Mouse (Mus musculus): Measurements from ENCODE around the gene Gk5. TPM values are rescaled to one million over a fixed set of nuclear protein-coding genes. Genes with fewer than 3 reads are reported as not detected.

The Gk5 gene
- polyA plus RNA-seq, 1 experiment = 15.1 TPM

DNA sequence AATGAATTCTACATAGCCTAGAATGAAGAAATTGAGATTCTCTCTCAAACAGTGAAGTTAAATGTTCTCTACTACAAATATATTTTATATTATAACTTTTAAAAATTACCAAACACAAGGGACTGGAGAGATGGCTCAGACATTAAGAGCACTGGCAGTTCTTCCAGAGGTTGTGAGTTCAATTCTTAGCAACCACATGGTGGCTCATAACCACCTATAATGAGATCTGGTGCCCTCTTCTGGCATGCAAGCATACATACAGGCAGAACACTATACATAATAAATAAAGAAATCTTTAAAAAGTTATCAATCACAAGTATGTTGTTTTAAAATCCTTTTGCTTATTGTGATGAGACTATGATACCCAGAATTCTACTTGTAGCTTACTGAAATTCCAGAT is 98.6 kb downstream of the Gk5 start:
- Histone ChIP-seq H3K9ac (ENCODE audit: low read depth, poor library complexity, severe bottlenecking) (no peak overlapping the region), H3K27ac (ENCODE audit: insufficient read depth, low read length) (no peak overlapping the region), H3K4me1 (ENCODE audit: control insufficient read depth, insufficient read depth, low read length) (peaks cover 2% of the 10 kb centered on the region), H3K4me3 (ENCODE audit: low read depth, low read length) (no peak overlapping the region), H3K9me3 (replicated peaks; ENCODE audit: control insufficient read depth, insufficient read depth, low read length, poor library complexity, severe bottlenecking) (no peaks in the 10 kb centered on the region), H3K27me3 (ENCODE audit: control insufficient read depth, insufficient read depth, low read length, poor library complexity, severe bottlenecking) (no peaks in the 10 kb centered on the region), H3K36me3 (ENCODE audit: control insufficient read depth, insufficient read depth, low read length, poor library complexity, severe bottlenecking) (no peaks in the 10 kb centered on the region; the same call in 1 of the 2 replicates)
- TF ChIP-seq CTCF (IDR thresholded peaks at IDR 0.05; ENCODE audit: low read depth, low read length) (no peak), POLR2A (IDR thresholded peaks at IDR 0.05; ENCODE audit: insufficient read depth, low read length) (no peak), EP300 (IDR thresholded peaks at IDR 0.05; ENCODE audit: insufficient read depth, low read depth, low read length) (no peak)

DNA sequence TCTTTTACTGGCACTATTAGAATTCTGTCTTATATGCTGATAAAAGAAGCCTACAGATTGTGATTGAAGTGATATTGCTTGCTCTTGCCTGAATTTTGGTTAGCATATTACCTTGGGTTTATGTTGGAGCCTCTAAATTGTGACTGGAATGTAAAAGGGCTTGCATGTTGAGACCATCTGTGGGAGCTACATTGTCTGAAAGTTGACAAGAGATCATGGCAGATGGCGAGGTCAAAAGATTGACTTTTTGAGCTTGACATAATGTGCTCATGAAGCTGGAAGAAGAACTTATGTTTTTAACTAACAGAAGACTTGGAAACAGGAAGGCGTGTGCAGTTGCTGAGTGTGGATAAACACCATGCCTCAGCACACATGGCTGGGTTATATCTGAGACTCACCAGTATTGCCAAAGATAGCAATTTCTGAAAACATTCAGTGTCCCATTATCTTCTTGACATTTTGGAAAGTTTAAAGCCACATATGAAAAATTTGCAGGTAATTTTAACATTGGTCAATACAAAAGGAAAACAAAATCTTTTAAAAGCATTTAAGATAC is 100.0 kb downstream of the Gk5 start:
- no peak overlapping the region for H3K9ac ChIP-seq (ENCODE audit: low read depth, poor library complexity, severe bottlenecking)
- H3K9me3 ChIP-seq (replicated peaks; ENCODE audit: control insufficient read depth, insufficient read depth, low read length, poor library complexity, severe bottlenecking) = no peaks in the 10 kb centered on the region
- H3K36me3 ChIP-seq (ENCODE audit: control insufficient read depth, insufficient read depth, low read length, poor library complexity, severe bottlenecking) = no peaks in the 10 kb centered on the region; the same call in 1 of the 2 replicates
- TF ChIP-seq POLR2A (IDR thresholded peaks at IDR 0.05; ENCODE audit: insufficient read depth, low read length) (no peak), CTCF (IDR thresholded peaks at IDR 0.05; ENCODE audit: low read depth, low read length) (no peak), EP300 (IDR thresholded peaks at IDR 0.05; ENCODE audit: insufficient read depth, low read depth, low read length) (no peak)
- no peak overlapping the region for H3K4me3 ChIP-seq (ENCODE audit: low read depth, low read length)
- no peaks in the 10 kb centered on the region for H3K4me1 ChIP-seq (ENCODE audit: control insufficient read depth, insufficient read depth, low read length)
- no peaks in the 10 kb centered on the region for H3K27me3 ChIP-seq (ENCODE audit: control insufficient read depth, insufficient read depth, low read length, poor library complexity, severe bottlenecking)
- H3K27ac ChIP-seq (ENCODE audit: insufficient read depth, low read length) = no peak overlapping the region

- H3K27me3 ChIP-seq (ENCODE audit: control insufficient read depth, insufficient read depth, low read length, poor library complexity, severe bottlenecking) = no peaks in the 10 kb centered on the region
- TF ChIP-seq EP300 (IDR thresholded peaks at IDR 0.05; ENCODE audit: insufficient read depth, low read depth, low read length) (no peak), POLR2A (IDR thresholded peaks at IDR 0.05; ENCODE audit: insufficient read depth, low read length) (no peak), CTCF (IDR thresholded peaks at IDR 0.05; ENCODE audit: low read depth, low read length) (no peak)
- H3K4me1 ChIP-seq (ENCODE audit: control insufficient read depth, insufficient read depth, low read length) = no peaks in the 10 kb centered on the region
- H3K4me3 ChIP-seq (ENCODE audit: low read depth, low read length) = no peak overlapping the region
- H3K9me3 ChIP-seq (replicated peaks; ENCODE audit: control insufficient read depth, insufficient read depth, low read length, poor library complexity, severe bottlenecking) = no peaks in the 10 kb centered on the region
- no peaks in the 10 kb centered on the region for H3K36me3 ChIP-seq (ENCODE audit: control insufficient read depth, insufficient read depth, low read length, poor library complexity, severe bottlenecking)
- no peak overlapping the region for H3K27ac ChIP-seq (ENCODE audit: insufficient read depth, low read length)
- no peak overlapping the region for H3K9ac ChIP-seq (ENCODE audit: low read depth, poor library complexity, severe bottlenecking)
Measured at GRCm38 (mm10) chr9:96220419-96220818, 101.3 kb downstream of the Gk5 start.

DNA sequence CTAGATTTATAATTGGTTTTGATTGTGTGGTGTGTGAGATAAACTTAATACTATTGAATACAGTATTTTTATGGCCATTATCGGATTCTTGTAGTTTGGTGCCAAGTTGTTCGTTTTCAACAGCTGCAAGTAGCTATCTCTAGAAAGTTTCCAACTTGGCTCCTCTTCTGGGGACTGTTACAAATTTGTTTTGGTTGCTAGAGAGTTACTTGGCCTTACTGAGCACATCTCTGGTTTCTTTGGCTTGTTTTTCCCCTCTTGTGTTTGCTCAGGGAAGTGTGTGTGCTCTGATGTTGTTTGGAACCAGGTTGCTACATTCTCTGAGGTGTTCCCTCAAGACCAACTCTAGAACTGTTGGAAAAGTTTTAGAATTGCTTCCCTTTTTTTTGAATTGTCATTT is 104.1 kb downstream of the Gk5 start:
- Histone ChIP-seq H3K36me3 (ENCODE audit: control insufficient read depth, insufficient read depth, low read length, poor library complexity, severe bottlenecking) (no peaks in the 10 kb centered on the region), H3K27me3 (ENCODE audit: control insufficient read depth, insufficient read depth, low read length, poor library complexity, severe bottlenecking) (no peaks in the 10 kb centered on the region), H3K9ac (ENCODE audit: low read depth, poor library complexity, severe bottlenecking) (no peak overlapping the region), H3K4me3 (ENCODE audit: low read depth, low read length) (no peak overlapping the region), H3K27ac (ENCODE audit: insufficient read depth, low read length) (no peak overlapping the region), H3K4me1 (ENCODE audit: control insufficient read depth, insufficient read depth, low read length) (peaks cover 1% of the 10 kb centered on the region), H3K9me3 (replicated peaks; ENCODE audit: control insufficient read depth, insufficient read depth, low read length, poor library complexity, severe bottlenecking) (no peaks in the 10 kb centered on the region)
- TF ChIP-seq POLR2A (IDR thresholded peaks at IDR 0.05; ENCODE audit: insufficient read depth, low read length) = no peak
- no peak for TF ChIP-seq CTCF (IDR thresholded peaks at IDR 0.05; ENCODE audit: low read depth, low read length)
- no peak for TF ChIP-seq EP300 (IDR thresholded peaks at IDR 0.05; ENCODE audit: insufficient read depth, low read depth, low read length)

DNA sequence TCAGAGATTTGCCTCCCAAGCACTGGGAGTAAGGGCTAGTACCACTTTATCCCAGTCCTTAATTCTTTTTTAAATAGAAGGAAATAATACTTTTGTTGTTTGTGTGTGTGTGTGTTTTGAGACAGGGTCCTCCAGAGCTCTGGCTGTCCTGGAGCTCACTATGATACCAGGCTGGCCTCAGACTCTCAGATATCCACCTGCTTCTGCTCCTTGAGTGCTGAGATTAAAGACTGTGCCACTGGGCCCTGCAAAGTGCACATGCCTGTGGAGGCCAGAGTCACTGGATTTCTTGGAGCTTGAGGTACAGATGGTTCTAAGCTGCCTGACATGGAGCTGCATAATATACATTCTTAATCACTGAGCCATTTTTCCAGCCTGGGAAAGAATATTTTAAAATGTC is 109.1 kb downstream of the Gk5 start:
- Histone ChIP-seq H3K4me3 (ENCODE audit: low read depth, low read length) (no peak overlapping the region), H3K36me3 (ENCODE audit: control insufficient read depth, insufficient read depth, low read length, poor library complexity, severe bottlenecking) (no peaks in the 10 kb centered on the region), H3K9ac (ENCODE audit: low read depth, poor library complexity, severe bottlenecking) (no peak overlapping the region), H3K9me3 (replicated peaks; ENCODE audit: control insufficient read depth, insufficient read depth, low read length, poor library complexity, severe bottlenecking) (no peaks in the 10 kb centered on the region), H3K27ac (ENCODE audit: insufficient read depth, low read length) (peak overlapping the region; percentile 32; the same call in 1 of the 2 replicates), H3K27me3 (ENCODE audit: control insufficient read depth, insufficient read depth, low read length, poor library complexity, severe bottlenecking) (no peaks in the 10 kb centered on the region), H3K4me1 (ENCODE audit: control insufficient read depth, insufficient read depth, low read length) (peaks cover 5% of the 10 kb centered on the region)
- TF ChIP-seq EP300 (IDR thresholded peaks at IDR 0.05; ENCODE audit: insufficient read depth, low read depth, low read length) (no peak), CTCF (IDR thresholded peaks at IDR 0.05; ENCODE audit: low read depth, low read length) (no peak), POLR2A (IDR thresholded peaks at IDR 0.05; ENCODE audit: insufficient read depth, low read length) (no peak)

GRCm38 (mm10) chr9:96230271-96230670 is 111.1 kb downstream of the Gk5 start:
- Histone ChIP-seq H3K27ac (ENCODE audit: insufficient read depth, low read length) (peak overlapping the region; percentile 44; the same call in 1 of the 2 replicates), H3K4me1 (ENCODE audit: control insufficient read depth, insufficient read depth, low read length) (peaks cover 5% of the 10 kb centered on the region), H3K36me3 (ENCODE audit: control insufficient read depth, insufficient read depth, low read length, poor library complexity, severe bottlenecking) (peaks cover 2% of the 10 kb centered on the region), H3K4me3 (ENCODE audit: low read depth, low read length) (no peak overlapping the region), H3K9me3 (replicated peaks; ENCODE audit: control insufficient read depth, insufficient read depth, low read length, poor library complexity, severe bottlenecking) (no peaks in the 10 kb centered on the region), H3K9ac (ENCODE audit: low read depth, poor library complexity, severe bottlenecking) (no peak overlapping the region), H3K27me3 (ENCODE audit: control insufficient read depth, insufficient read depth, low read length, poor library complexity, severe bottlenecking) (no peaks in the 10 kb centered on the region)
- no peak for TF ChIP-seq POLR2A (IDR thresholded peaks at IDR 0.05; ENCODE audit: insufficient read depth, low read length)
- TF ChIP-seq EP300 (IDR thresholded peaks at IDR 0.05; ENCODE audit: insufficient read depth, low read depth, low read length) = no peak
- TF ChIP-seq CTCF (IDR thresholded peaks at IDR 0.05; ENCODE audit: low read depth, low read length) = no peak

Other genes starting within 250 kb of the Gk5 start
- gene Xrn1, start 164.6 kb upstream of the Gk5 start, polyA plus RNA-seq (2011; ENCODE audit: insufficient read depth, insufficient read length, low read depth, missing spikeins) = 46.9 and 59.3 TPM in 2 replicates
- 55.8 and 59.5 TPM in 2 replicates for gene Tfdp2, start 76.9 kb downstream of the Gk5 start, polyA plus RNA-seq (2011; ENCODE audit: insufficient read depth, insufficient read length, low read depth, missing spikeins)
- gene Atp1b3, start 245.1 kb downstream of the Gk5 start, polyA plus RNA-seq (2011; ENCODE audit: insufficient read depth, insufficient read length, low read depth, missing spikeins) = 133 and 146 TPM in 2 replicates